Mouse (Mus musculus) urinary bladder, postnatal 4 days (tissue): ENCODE results near the gene Atp10b.

ENCODE experiments used
- DNase-seq, 2 experiments: peaks; one replicate each; pipeline ENCODE4 v3.0.0; 2021 to 2022; ENCODE audit warnings: low spot score in 2 of 2

The Atp10b gene

GRCm38 (mm10) chr11:43199358-43199757, 49.7 kb downstream of the Atp10b start:
- no peak for DNase-seq

- no peak for DNase-seq
Observed at GRCm38 (mm10) chr11:43200089-43200488, 50.4 kb downstream of the Atp10b start.

- DNase-seq: no peak
Observed at GRCm38 (mm10) chr11:43203580-43203979, 53.9 kb downstream of the Atp10b start.

- no peak for DNase-seq
Observed at GRCm38 (mm10) chr11:43213134-43213533, 63.5 kb downstream of the Atp10b start.

- no peak for DNase-seq
Observed at GRCm38 (mm10) chr11:43213740-43214139, 64.1 kb downstream of the Atp10b start.

GRCm38 (mm10) chr11:43217021-43217420, 67.3 kb downstream of the Atp10b start:
- no peak for DNase-seq

- no peak for DNase-seq
Observed at GRCm38 (mm10) chr11:43230231-43230630, 80.6 kb downstream of the Atp10b start.

GRCm38 (mm10) chr11:43232073-43232472, 82.4 kb downstream of the Atp10b start:
- no peak for DNase-seq

- DNase-seq: no peak
Observed at GRCm38 (mm10) chr11:43236360-43237039, 86.8 kb downstream of the Atp10b start.

- no peak for DNase-seq
Observed at GRCm38 (mm10) chr11:43239804-43240203, 90.1 kb downstream of the Atp10b start.

GRCm38 (mm10) chr11:43253034-43253433, 103.4 kb downstream of the Atp10b start:
- no peak for DNase-seq

- DNase-seq: no peak
Observed at GRCm38 (mm10) chr11:43255262-43255661, 105.6 kb downstream of the Atp10b start.

- DNase-seq: no peak
Observed at GRCm38 (mm10) chr11:43257291-43257690, 107.6 kb downstream of the Atp10b start.

- DNase-seq: no peak
Observed at GRCm38 (mm10) chr11:43257781-43258180, 108.1 kb downstream of the Atp10b start.

- DNase-seq: peak; percentile 25 to 64
Observed at GRCm38 (mm10) chr11:43263548-43264218, 114.0 kb downstream of the Atp10b start.

GRCm38 (mm10) chr11:43267505-43267904, 117.8 kb downstream of the Atp10b start:
- no peak for DNase-seq

- no peak for DNase-seq
Observed at GRCm38 (mm10) chr11:43269503-43270255, 120.0 kb downstream of the Atp10b start.

GRCm38 (mm10) chr11:43270256-43270806, 120.7 kb downstream of the Atp10b start:
- no peak for DNase-seq

- no peak for DNase-seq
Observed at GRCm38 (mm10) chr11:43273896-43274295, 124.2 kb downstream of the Atp10b start.

GRCm38 (mm10) chr11:43297584-43297983, 147.9 kb downstream of the Atp10b start:
- DNase-seq: no peak

GRCm38 (mm10) chr11:43311000-43311399, 161.3 kb downstream of the Atp10b start:
- no peak for DNase-seq
